Mouse (Mus musculus) midbrain, embryonic 13.5 days (tissue): ENCODE data around the gene Cby1. TPM values are rescaled to one million over a fixed set of nuclear protein-coding genes. Genes with fewer than 3 reads are reported as not detected.
A peak's percentile ranks its signal among the peaks of the same experiment; 100 is the strongest.
"Not testable (repeated sequence)": the region's sequence is repeated elsewhere in the genome, so short reads cannot be mapped to it uniquely, and the experiment has no call there.

Source experiments
- ATAC-seq: fragments of 200-750 bp; cut with Nextera tagmentation; 2 replicates; pipeline ENCODE4 v1.8.0; 2017; ENCODE audit warnings: mild to moderate bottlenecking, moderate TSS enrichment, moderate library complexity
- H3K27ac ChIP-seq: fragments of 300-500 bp; sonication (generic); 2 replicates; pipeline ENCODE4 v1.5.1; 2015; ENCODE audit warnings: inconsistent platforms, mild to moderate bottlenecking, moderate library complexity
- H3K27me3 ChIP-seq: fragments of 300-500 bp; sonication (generic); 2 replicates; pipeline ENCODE4 v1.6.1; 2015; ENCODE audit warnings: mild to moderate bottlenecking, inconsistent platforms
- H3K36me3 ChIP-seq: fragments of 300-500 bp; sonication (generic); 2 replicates; pipeline ENCODE4 v1.6.1; 2015; ENCODE audit warnings: mild to moderate bottlenecking, inconsistent platforms
- H3K4me1 ChIP-seq: fragments of 300-500 bp; sonication (generic); replicated peaks from 2 replicates; pipeline ENCODE4 v1.6.1; 2015; ENCODE audit warnings: inconsistent platforms
- H3K4me2 ChIP-seq: fragments of 300-500 bp; sonication (generic); replicated peaks from 2 replicates; pipeline ENCODE4 v1.6.1; 2015; ENCODE audit warnings: moderate library complexity, mild to moderate bottlenecking, inconsistent platforms
- H3K4me3 ChIP-seq: fragments of 300-500 bp; sonication (generic); replicated peaks from 2 replicates; pipeline ENCODE4 v1.5.1; 2015; ENCODE audit warnings: mild to moderate bottlenecking, inconsistent platforms
- H3K9ac ChIP-seq: fragments of 300-500 bp; sonication (generic); replicated peaks from 2 replicates; pipeline ENCODE4 v1.6.1; 2015; ENCODE audit warnings: mild to moderate bottlenecking, inconsistent platforms
- H3K9me3 ChIP-seq: fragments of 300-500 bp; sonication (generic); 2 replicates; pipeline ENCODE4 v1.6.1; 2016; ENCODE audit warnings: mild to moderate bottlenecking, inconsistent platforms
- WGBS: fragments of 180-500 bp; shearing (Covaris S2); methylation state at CpG from one replicate; pipeline ENCODE4 v1.1.7; 2015; 5-methylcytosine and 5-hydroxymethylcytosine counted together
- polyA plus RNA-seq: library from polyadenylated mRNA; unstranded; fragments of >200 nt; fragmentation: Nextera tagmentation; extraction: Ambion mirVana; gene quantifications from 2 replicates; pipeline ENCODE4 v1.2.1, GENCODE M21; 2015

Cby1 gene
- polyA plus RNA-seq, 1 experiment from 2014 or later, result 94.9 TPM

- no peak overlapping the region for H3K9ac ChIP-seq
- no peak overlapping the region for H3K27ac ChIP-seq
- no peaks in the 10 kb centered on the region for H3K9me3 ChIP-seq
- peaks cover 1% of the 10 kb centered on the region for H3K4me1 ChIP-seq
- 69% methylated on average over 4 of the region's 4 CpGs for WGBS
- peaks cover 52% of the 10 kb centered on the region for H3K36me3 ChIP-seq
- H3K27me3 ChIP-seq, result no peaks in the 10 kb centered on the region
- no peak overlapping the region for H3K4me2 ChIP-seq
- no peak overlapping the region for H3K4me3 ChIP-seq
- ATAC-seq, result no peak
Observed at GRCm38 (mm10) chr15:79651481-79651880, 7.5 kb upstream of the Cby1 start.

- H3K4me1 ChIP-seq, result peaks cover 19% of the 10 kb centered on the region
- peaks cover 15% of the 10 kb centered on the region for H3K36me3 ChIP-seq
- H3K9ac ChIP-seq, result 0 out of 2 replicates have a peak overlapping the region, but pooled peaks have one; percentile 1
- H3K9me3 ChIP-seq, result no peaks in the 10 kb centered on the region
- ATAC-seq, result no peak
- H3K27me3 ChIP-seq, result no peaks in the 10 kb centered on the region
- 93% methylated on average over 14 of the region's 14 CpGs for WGBS
- H3K4me3 ChIP-seq, result no peak overlapping the region
- no peak overlapping the region for H3K4me2 ChIP-seq
- no peak overlapping the region for H3K27ac ChIP-seq
Observed at GRCm38 (mm10) chr15:79656451-79656850, 2.5 kb upstream of the Cby1 start.

GRCm38 (mm10) chr15:79657837-79658530, 1.0 kb upstream of the Cby1 start:
- 4% methylated on average over 16 of the region's 16 CpGs for WGBS
- H3K9me3 ChIP-seq, result no peaks in the 10 kb centered on the region
- ATAC-seq, result no peak; the same call in 1 of the 2 replicates
- H3K27me3 ChIP-seq, result no peaks in the 10 kb centered on the region
- H3K4me1 ChIP-seq, result peaks cover 19% of the 10 kb centered on the region
- peaks cover 25% of the 10 kb centered on the region for H3K36me3 ChIP-seq
- peak overlapping the region; percentile 82 for H3K4me2 ChIP-seq
- H3K9ac ChIP-seq, result peak overlapping the region; percentile 94
- peak overlapping the region; percentile 96 for H3K27ac ChIP-seq
- H3K4me3 ChIP-seq, result peak overlapping the region; percentile 92

- Histone ChIP-seq H3K9ac (no peak overlapping the region), H3K27ac (no peak overlapping the region), H3K36me3 (peaks cover 31% of the 10 kb centered on the region), H3K9me3 (no peaks in the 10 kb centered on the region), H3K27me3 (no peaks in the 10 kb centered on the region), H3K4me1 (peaks cover 15% of the 10 kb centered on the region), H3K4me3 (no peak overlapping the region), H3K4me2 (no peak overlapping the region)
- WGBS, result 74% methylated on average over 4 of the region's 4 CpGs
- ATAC-seq, result no peak
Observed at GRCm38 (mm10) chr15:79661852-79662251, 2.9 kb downstream of the Cby1 start.

GRCm38 (mm10) chr15:79664666-79665065, 5.7 kb downstream of the Cby1 start:
- H3K4me1 ChIP-seq, result peaks cover 7% of the 10 kb centered on the region
- ATAC-seq, result no peak
- WGBS, result 94% methylated on average over 8 of the region's 8 CpGs
- H3K36me3 ChIP-seq, result peaks cover 45% of the 10 kb centered on the region
- no peak overlapping the region for H3K27ac ChIP-seq
- H3K9me3 ChIP-seq, result no peaks in the 10 kb centered on the region
- H3K4me2 ChIP-seq, result no peak overlapping the region
- H3K9ac ChIP-seq, result no peak overlapping the region
- H3K27me3 ChIP-seq, result no peaks in the 10 kb centered on the region
- H3K4me3 ChIP-seq, result no peak overlapping the region

- H3K9ac ChIP-seq, result no peak overlapping the region
- H3K4me2 ChIP-seq, result no peak overlapping the region
- H3K4me1 ChIP-seq, result peaks cover 7% of the 10 kb centered on the region
- no peaks in the 10 kb centered on the region for H3K27me3 ChIP-seq
- H3K9me3 ChIP-seq, result no peaks in the 10 kb centered on the region
- H3K27ac ChIP-seq, result no peak overlapping the region
- H3K4me3 ChIP-seq, result no peak overlapping the region
- 79% methylated on average over 10 of the region's 10 CpGs for WGBS
- peaks cover 46% of the 10 kb centered on the region for H3K36me3 ChIP-seq
- ATAC-seq, result no peak
Observed at GRCm38 (mm10) chr15:79669195-79669594, 10.2 kb downstream of the Cby1 start.

- WGBS, result 19% methylated on average over 33 of the region's 33 CpGs
Observed at GRCm38 (mm10) chr15:79670249-79670971, 11.4 kb downstream of the Cby1 start, which contains the start of gene Tomm22. Tomm22 (plus strand) TSS chr15:79670861.

GRCm38 (mm10) chr15:79670972-79671299, 11.9 kb downstream of the Cby1 start:
- H3K9me3 ChIP-seq, result no peaks in the 10 kb centered on the region
- WGBS, result under 1% methylated on average over 34 of the region's 37 CpGs
- H3K4me3 ChIP-seq, result peak overlapping the region; percentile 93

More at GRCm38 (mm10) chr15:79670249-79670971, 11.4 kb downstream of the Cby1 start, which contains the start of gene Tomm22:
- peaks cover 7% of the 10 kb centered on the region for H3K4me1 ChIP-seq
- H3K4me3 ChIP-seq, result peak within 1 kb of the TSS; percentile 93
- H3K27ac ChIP-seq, result 0 out of 2 replicates have a peak within 1 kb of the TSS, but pooled peaks have one; percentile 56
- no peaks in the 10 kb centered on the region for H3K9me3 ChIP-seq
- H3K4me2 ChIP-seq, result peak within 1 kb of the TSS; percentile 90
- peak within 1 kb of the TSS; percentile 85 for H3K9ac ChIP-seq
- peaks cover 59% of the 10 kb centered on the region for H3K36me3 ChIP-seq
- no peaks in the 10 kb centered on the region for H3K27me3 ChIP-seq
- ATAC-seq, result peak; percentile 98

GRCm38 (mm10) chr15:79671828-79672348, 12.9 kb downstream of the Cby1 start:
- Histone ChIP-seq H3K4me3 (peak overlapping the region; percentile 93), H3K36me3 (peaks cover 60% of the 10 kb centered on the region), H3K4me2 (peak overlapping the region; percentile 90)
- not testable (repeated sequence) for H3K4me1 ChIP-seq, H3K9ac ChIP-seq, H3K27me3 ChIP-seq, H3K27ac ChIP-seq, H3K9me3 ChIP-seq, ATAC-seq
- 88% methylated on average over 11 of the region's 11 CpGs for WGBS

More at GRCm38 (mm10) chr15:79670972-79671299, 11.9 kb downstream of the Cby1 start:
- H3K4me2 ChIP-seq, result peak overlapping the region; percentile 90
- H3K27me3 ChIP-seq, result no peaks in the 10 kb centered on the region
- H3K9ac ChIP-seq, result peak overlapping the region; percentile 85
- peak; percentile 74 for ATAC-seq
- H3K36me3 ChIP-seq, result peaks cover 60% of the 10 kb centered on the region
- peaks cover 7% of the 10 kb centered on the region for H3K4me1 ChIP-seq
- H3K27ac ChIP-seq, result 0 out of 2 replicates have a peak overlapping the region, but pooled peaks have one; percentile 56

- 88% methylated on average over 2 of the region's 2 CpGs for WGBS
- Histone ChIP-seq H3K4me2 (no peak overlapping the region), H3K27me3 (no peaks in the 10 kb centered on the region), H3K36me3 (peaks cover 42% of the 10 kb centered on the region), H3K9me3 (no peaks in the 10 kb centered on the region), H3K4me1 (peaks cover 17% of the 10 kb centered on the region), H3K9ac (no peak overlapping the region), H3K4me3 (no peak overlapping the region), H3K27ac (no peak overlapping the region)
- ATAC-seq, result no peak
Observed at GRCm38 (mm10) chr15:79677936-79678335, 18.9 kb downstream of the Cby1 start.

GRCm38 (mm10) chr15:79681973-79682372, 23.0 kb downstream of the Cby1 start:
- WGBS, result 93% methylated on average over 4 of the region's 4 CpGs
- no peak overlapping the region for H3K4me2 ChIP-seq
- H3K9ac ChIP-seq, result no peak overlapping the region
- H3K4me1 ChIP-seq, result peaks cover 56% of the 10 kb centered on the region
- H3K27me3 ChIP-seq, result no peaks in the 10 kb centered on the region
- no peak overlapping the region for H3K4me3 ChIP-seq
- H3K27ac ChIP-seq, result no peak overlapping the region
- no peaks in the 10 kb centered on the region for H3K9me3 ChIP-seq
- peaks cover 2% of the 10 kb centered on the region; the same call in 1 of the 2 replicates for H3K36me3 ChIP-seq
- ATAC-seq, result no peak

GRCm38 (mm10) chr15:79683146-79683545, 24.1 kb downstream of the Cby1 start:
- WGBS, result 90% methylated on average over 6 of the region's 6 CpGs

More at GRCm38 (mm10) chr15:79683146-79683545, 24.1 kb downstream of the Cby1 start:
- H3K27ac ChIP-seq, result no peak overlapping the region
- ATAC-seq, result no peak
- H3K9me3 ChIP-seq, result no peaks in the 10 kb centered on the region
- H3K9ac ChIP-seq, result peak overlapping the region; percentile 96; the same call in 1 of the 2 replicates
- peaks cover 57% of the 10 kb centered on the region for H3K4me1 ChIP-seq
- H3K27me3 ChIP-seq, result no peaks in the 10 kb centered on the region
- peak overlapping the region; percentile 88; the same call in 1 of the 2 replicates for H3K4me2 ChIP-seq
- H3K36me3 ChIP-seq, result no peaks in the 10 kb centered on the region; the same call in 1 of the 2 replicates
- H3K4me3 ChIP-seq, result no peak overlapping the region
